Comparison of ENCODE assay signal across 25 mouse cellular contexts in the genomic region with DNA sequence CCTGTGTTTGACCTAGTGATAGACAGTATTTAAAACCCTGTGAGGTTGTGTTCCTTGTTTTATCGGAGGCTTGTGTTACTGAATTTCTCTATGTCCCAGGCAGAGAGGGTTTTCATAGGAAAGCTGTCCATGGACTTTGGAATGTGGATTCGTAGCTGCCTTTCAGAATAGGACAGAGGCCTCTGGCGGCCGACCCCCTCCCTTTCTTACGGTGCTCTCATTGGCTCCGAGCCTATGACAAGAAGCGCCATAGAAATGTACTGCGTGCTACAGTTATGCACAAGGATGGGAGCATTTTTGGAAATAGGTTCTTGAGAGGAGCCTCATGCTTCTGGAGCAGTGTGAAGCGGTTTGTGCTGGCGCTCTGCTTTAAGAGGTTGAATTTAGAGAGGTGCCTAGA.
DNase-seq lines count a peak whose midpoint lies in the region; ATAC-seq lines count a peak whose summit lies in the region.
"Had no signal": no experiment of that assay in that cellular context is flagged by ENCODE, and none has a peak within 500 bp of the region (broad histone marks: within the 10 kb centered on the region; RNA-seq: fewer than 3 reads in every experiment).

No protein-coding gene starts in this region.

- no peaks in the 10 kb centered on the region for H3K27me3 ChIP-seq in heart, embryonic 10.5 days (ENCODE audit: insufficient read depth, poor library complexity, severe bottlenecking)
- no peaks in the 10 kb centered on the region for H3K27me3 ChIP-seq in heart, embryonic 16.5 days (ENCODE audit: control insufficient read depth, insufficient read depth, low read length)
- H3K27me3 ChIP-seq in kidney, embryonic 15.5 days, result no peaks in the 10 kb centered on the region
- H3K27me3 ChIP-seq in lung, embryonic 16.5 days (ENCODE audit: control insufficient read depth, insufficient read depth, low read depth, low read length), result no peaks in the 10 kb centered on the region
- H3K27me3 ChIP-seq: intestine, embryonic 15.5 days; liver, embryonic 15.5 days; megakaryocyte, embryonic 14.5 days had no signal

- H3K9me3 ChIP-seq in heart, embryonic 10.5 days, result no peaks in the 10 kb centered on the region
- H3K9me3 ChIP-seq in heart, embryonic 16.5 days (replicated peaks; ENCODE audit: control insufficient read depth, low read length), result no peaks in the 10 kb centered on the region
- H3K9me3 ChIP-seq in kidney, embryonic 15.5 days (replicated peaks), result no peaks in the 10 kb centered on the region
- H3K9me3 ChIP-seq in lung, embryonic 16.5 days (ENCODE audit: control insufficient read depth, low read length), result no peaks in the 10 kb centered on the region
- H3K9me3 ChIP-seq: forebrain, embryonic 10.5 days; intestine, embryonic 15.5 days; liver, embryonic 15.5 days; megakaryocyte, embryonic 14.5 days; midbrain, embryonic 13.5 days had no signal

- H3K36me3 ChIP-seq in heart, embryonic 10.5 days, result peaks cover 12% of the 10 kb centered on the region
- H3K36me3 ChIP-seq in heart, embryonic 16.5 days (ENCODE audit: control insufficient read depth, insufficient read depth), result no peaks in the 10 kb centered on the region
- H3K36me3 ChIP-seq in kidney, embryonic 15.5 days, result peaks cover 25% of the 10 kb centered on the region
- H3K36me3 ChIP-seq in lung, embryonic 16.5 days (ENCODE audit: control insufficient read depth, insufficient read depth, low read length), result 0 out of 2 replicates have a peak, but pooled peaks cover 4% of the 10 kb centered on the region
- H3K36me3 ChIP-seq: liver, embryonic 15.5 days had no signal

- peak overlapping the region; percentile 42; the same call in 1 of the 2 replicates for H3K4me2 ChIP-seq in heart, embryonic 16.5 days (ENCODE audit: low read depth, low read length)
- no peak overlapping the region for H3K4me2 ChIP-seq in kidney, embryonic 15.5 days
- H3K4me2 ChIP-seq in lung, embryonic 16.5 days (ENCODE audit: low read depth, low read length), result no peak overlapping the region
- H3K4me2 ChIP-seq: hindbrain, embryonic 14.5 days; intestine, embryonic 15.5 days; liver, embryonic 15.5 days; midbrain, embryonic 13.5 days had no signal

- H3K27ac ChIP-seq in heart, embryonic 10.5 days, result peak overlapping the region; percentile 36; the same call in 1 of the 2 replicates
- H3K27ac ChIP-seq in heart, embryonic 16.5 days (ENCODE audit: low read length), result peak overlapping the region; percentile 58
- H3K27ac ChIP-seq in kidney, embryonic 15.5 days, result no peak overlapping the region
- H3K27ac ChIP-seq in lung, embryonic 16.5 days (ENCODE audit: low read length), result no peak overlapping the region
- H3K27ac ChIP-seq: forebrain, embryonic 10.5 days; hindbrain, embryonic 14.5 days; intestine, embryonic 15.5 days; liver, embryonic 15.5 days; midbrain, embryonic 13.5 days; stomach, postnatal 0 days had no signal

- intact Hi-C loops in heart, postnatal 14 days (cut with DNase I), result no loop called here

- H3K4me1 ChIP-seq in heart, embryonic 10.5 days, result peaks cover 41% of the 10 kb centered on the region
- peaks cover 33% of the 10 kb centered on the region for H3K4me1 ChIP-seq in heart, embryonic 16.5 days (ENCODE audit: control insufficient read depth, insufficient read depth, low read length)
- H3K4me1 ChIP-seq in kidney, embryonic 15.5 days, result peaks cover 24% of the 10 kb centered on the region
- peaks cover 6% of the 10 kb centered on the region; the same call in 1 of the 2 replicates for H3K4me1 ChIP-seq in lung, embryonic 16.5 days (replicated peaks; ENCODE audit: control insufficient read depth, insufficient read depth, low read length)

- H3K4me3 ChIP-seq in heart, embryonic 10.5 days, result no peak overlapping the region
- no peak overlapping the region for H3K4me3 ChIP-seq in heart, embryonic 16.5 days (ENCODE audit: low read length)
- no peak overlapping the region for H3K4me3 ChIP-seq in kidney, embryonic 15.5 days (replicated peaks)
- no peak overlapping the region for H3K4me3 ChIP-seq in lung, embryonic 16.5 days (ENCODE audit: low read length)
- H3K4me3 ChIP-seq: forebrain, embryonic 10.5 days; intestine, embryonic 15.5 days; liver, embryonic 15.5 days; megakaryocyte, embryonic 14.5 days; midbrain, embryonic 13.5 days had no signal

- no peak for DNase-seq in heart, embryonic 10.5 days (ENCODE audit: low spot score)
- DNase-seq in heart, postnatal 4 days, result no peak
- DNase-seq in heart, postnatal 14 days, result no peak
- DNase-seq in kidney, postnatal 14 days, result no peak
- DNase-seq in lung, postnatal 10 days, result no peak
- DNase-seq: adrenal gland, postnatal 10 days; cerebellum, adult 18-20 months; cerebellum, postnatal 14 days; gastrocnemius, postnatal 25 days; heart, postnatal 36 days; lung, postnatal 36 days; right cerebral cortex, postnatal 14 days; thymus, adult 2 months; thymus, postnatal 4 days had no signal

- ATAC-seq in heart, embryonic 16.5 days (replicated peaks; ENCODE audit: extremely low read depth, insufficient read depth, low FRiP score), result 0 out of 2 replicates have a peak, but pooled peaks have one; percentile 39
- ATAC-seq in kidney, embryonic 15.5 days (replicated peaks; ENCODE audit: low FRiP score), result peak; percentile 15; the same call in 1 of the 2 replicates
- peak; percentile 37; the same call in 1 of the 2 replicates for ATAC-seq in lung, embryonic 16.5 days (ENCODE audit: low read depth)
- ATAC-seq: forebrain, embryonic 16.5 days; intestine, embryonic 15.5 days; midbrain, embryonic 13.5 days had no signal

- WGBS in heart, embryonic 10.5 days, result 70% methylated on average over 10 of the region's 10 CpGs
- 36% methylated on average over 10 of the region's 10 CpGs for WGBS in heart, embryonic 16.5 days
- 83% methylated on average over 10 of the region's 10 CpGs for WGBS in kidney, embryonic 15.5 days
- WGBS in lung, embryonic 16.5 days, result 66% methylated on average over 10 of the region's 10 CpGs

- peak overlapping the region; percentile 35; the same call in 1 of the 2 replicates for H3K9ac ChIP-seq in heart, embryonic 16.5 days (ENCODE audit: low read length)
- no peak overlapping the region for H3K9ac ChIP-seq in kidney, embryonic 15.5 days
- no peak overlapping the region for H3K9ac ChIP-seq in lung, embryonic 16.5 days (ENCODE audit: low read length)
- H3K9ac ChIP-seq: hindbrain, embryonic 14.5 days; intestine, embryonic 15.5 days; liver, embryonic 15.5 days; midbrain, embryonic 13.5 days had no signal

Comparison
In these comparisons a context has a peak if more than half of its experiments do, and no peak if none do; other contexts are left out.
1. H3K27ac ChIP-seq: peak in heart, embryonic 10.5 days (single experiment) and heart, embryonic 16.5 days (single experiment); none in kidney, embryonic 15.5 days (single experiment) and lung, embryonic 16.5 days (single experiment).
2. Peak in every context shown above with its lines, with median percentiles within 50 percentile points of each other: ATAC-seq.